Mouse (Mus musculus) lung, adult 2 months (tissue): ENCODE results near the gene 9030612E09Rik.

Source experiments
- CTCF ChIP-seq: fragments of 200-500 bp; IDR thresholded peaks from 2 replicates; pipeline ENCODE4 v1.5.1; 2011; ENCODE audit warnings: mild to moderate bottlenecking, low read length, control low read depth; ENCODE audit not compliant: insufficient read depth
- POLR2A ChIP-seq: fragments of 200-500 bp; IDR thresholded peaks from 2 replicates; pipeline ENCODE4 v1.6.1; 2011; ENCODE audit warnings: low read depth, mild to moderate bottlenecking, control low read depth, low read length, borderline replicate concordance; ENCODE audit errors: extremely low read depth

DNA sequence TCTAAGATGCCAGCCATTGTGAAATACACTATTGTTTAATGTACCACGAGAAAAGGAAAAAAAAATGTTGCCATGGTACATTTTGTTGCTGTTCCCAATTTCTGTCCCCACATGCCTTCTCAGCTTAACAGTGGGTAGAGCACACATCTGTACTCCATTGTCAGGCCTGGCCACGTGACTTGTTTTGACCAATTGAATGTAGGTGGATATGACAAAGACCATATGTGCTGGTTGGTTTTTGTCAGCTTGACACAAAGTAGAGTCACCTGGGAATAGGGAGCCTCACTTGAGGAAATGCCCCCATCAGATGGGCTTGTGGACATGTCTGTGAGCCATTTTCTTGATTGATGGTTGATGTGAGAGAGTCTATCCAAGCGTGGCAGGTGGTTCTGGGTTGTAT lies 29.4 kb downstream of the 9030612E09Rik start:
- TF ChIP-seq POLR2A (no peak), CTCF (no peak)
